11 mouse cellular contexts compared by ENCODE assay signal in the genomic region with DNA sequence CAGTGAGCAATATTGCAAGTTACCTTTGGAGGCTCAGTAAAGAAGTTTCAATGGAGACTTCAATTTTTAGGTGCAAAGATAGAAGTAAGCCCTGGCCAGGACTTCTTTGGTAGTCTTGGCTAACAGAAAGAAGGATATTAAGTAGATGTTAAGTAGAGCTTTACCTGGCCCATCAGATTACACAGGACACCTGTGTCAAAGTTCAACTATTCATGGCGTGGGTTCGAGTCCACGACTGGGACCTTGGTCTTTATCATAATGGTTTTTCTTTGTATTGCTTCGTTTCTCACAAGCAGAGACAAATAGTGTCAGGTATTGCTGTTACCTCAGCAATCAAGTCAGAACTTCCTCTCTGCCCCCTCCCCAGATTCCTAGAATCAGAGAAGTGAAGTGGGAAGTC.
A peak's percentile ranks its signal among the peaks of the same experiment; 100 is the strongest.
DNase-seq lines count a peak whose midpoint lies in the region; ATAC-seq and TF ChIP-seq lines count a peak whose summit lies in the region.
"Had no signal": no experiment of that assay in that cellular context is flagged by ENCODE, and none has a peak within 500 bp of the region (broad histone marks: within the 10 kb centered on the region; RNA-seq: fewer than 3 reads in every experiment).

No protein-coding gene starts in this region.

- peaks cover 72% of the 10 kb centered on the region for H3K4me1 ChIP-seq in heart, embryonic 13.5 days
- peaks cover 5% of the 10 kb centered on the region; the same call in 1 of the 2 replicates for H3K4me1 ChIP-seq in midbrain, embryonic 14.5 days (ENCODE audit: control insufficient read depth, insufficient read depth, low read length)
- no peaks in the 10 kb centered on the region for H3K4me1 ChIP-seq in midbrain, postnatal 0 days (ENCODE audit: insufficient read depth, low read length)
- H3K4me1 ChIP-seq in intestine, embryonic 14.5 days (replicated peaks; ENCODE audit: control insufficient read depth, insufficient read depth, low read length), result peaks cover 51% of the 10 kb centered on the region
- peaks cover 2% of the 10 kb centered on the region; the same call in 1 of the 2 replicates for H3K4me1 ChIP-seq in small intestine, adult 2 months (ENCODE audit: control insufficient read depth, insufficient read depth, insufficient read length, low read length)

- peaks cover 4% of the 10 kb centered on the region; the same call in 1 of the 2 replicates for H3K36me3 ChIP-seq in heart, embryonic 13.5 days
- no peaks in the 10 kb centered on the region for H3K36me3 ChIP-seq in midbrain, embryonic 14.5 days (ENCODE audit: control insufficient read depth, insufficient read depth, low read length)
- H3K36me3 ChIP-seq in midbrain, postnatal 0 days (ENCODE audit: insufficient read depth, low read length), result no peaks in the 10 kb centered on the region
- 0 out of 2 replicates have a peak, but pooled peaks cover 2% of the 10 kb centered on the region for H3K36me3 ChIP-seq in intestine, embryonic 14.5 days (ENCODE audit: control insufficient read depth, insufficient read depth, low read length)
- no peaks in the 10 kb centered on the region for H3K36me3 ChIP-seq in small intestine, adult 2 months (ENCODE audit: control insufficient read depth, insufficient read depth, low read length)
- H3K36me3 ChIP-seq: midbrain, embryonic 12.5 days had no signal

- H3K27me3 ChIP-seq in heart, embryonic 13.5 days (replicated peaks), result no peaks in the 10 kb centered on the region
- peaks cover 56% of the 10 kb centered on the region for H3K27me3 ChIP-seq in midbrain, embryonic 14.5 days (ENCODE audit: control insufficient read depth, insufficient read depth, low read length)
- H3K27me3 ChIP-seq in midbrain, postnatal 0 days (ENCODE audit: insufficient read depth, low read length), result peaks cover 19% of the 10 kb centered on the region
- H3K27me3 ChIP-seq in intestine, embryonic 14.5 days (replicated peaks; ENCODE audit: control insufficient read depth, insufficient read depth, low read length), result 0 out of 2 replicates have a peak, but pooled peaks cover 1% of the 10 kb centered on the region
- no peaks in the 10 kb centered on the region for H3K27me3 ChIP-seq in small intestine, adult 2 months (ENCODE audit: control insufficient read depth, insufficient read depth, low read length)

- ATAC-seq in heart, embryonic 13.5 days (ENCODE audit: extremely low read depth, insufficient number of reproducible peaks, low FRiP score, low TSS enrichment), result no peak
- no peak for ATAC-seq in midbrain, embryonic 14.5 days (ENCODE audit: low FRiP score, low TSS enrichment)
- ATAC-seq in midbrain, postnatal 0 days (ENCODE audit: low FRiP score), result no peak
- no peak for ATAC-seq in intestine, embryonic 14.5 days (replicated peaks; ENCODE audit: low FRiP score, low TSS enrichment, low read depth)
- ATAC-seq in erythroblast, adult 5-6 weeks (replicated peaks; ENCODE audit: low FRiP score, poor library complexity, severe bottlenecking), result no peak

- TF ChIP-seq POLR2A in small intestine, adult 2 months (IDR thresholded peaks at IDR 0.05; ENCODE audit: low read depth, low read length), result no peak

- DNase-seq in heart, postnatal 14 days, result no peak
- DNase-seq in midbrain, embryonic 14.5 days, result no peak
- DNase-seq in midbrain, postnatal 0 days (ENCODE audit: low spot score), result no peak
- DNase-seq in intestine, embryonic 14.5 days (ENCODE audit: low spot score), result no peak
- no peak for DNase-seq in right cerebral cortex, postnatal 4 days
- DNase-seq: cerebellum, postnatal 36 days; spleen, adult 18-20 months had no signal

- H3K27ac ChIP-seq in heart, embryonic 13.5 days (replicated peaks), result peak overlapping the region; percentile 29; the same call in 1 of the 2 replicates
- H3K27ac ChIP-seq in midbrain, embryonic 14.5 days (replicated peaks; ENCODE audit: low read depth, low read length), result no peak overlapping the region
- no peak overlapping the region for H3K27ac ChIP-seq in midbrain, postnatal 0 days (ENCODE audit: low read depth, low read length)
- no peak overlapping the region for H3K27ac ChIP-seq in intestine, embryonic 14.5 days (ENCODE audit: low read depth)
- peak overlapping the region; percentile 23 for H3K27ac ChIP-seq in small intestine, adult 2 months (ENCODE audit: insufficient read depth, low read depth, low read length)
- H3K27ac ChIP-seq: midbrain, embryonic 12.5 days had no signal

- no peak for TF ChIP-seq CTCF in midbrain, postnatal 0 days (IDR thresholded peaks at IDR 0.05)
- TF ChIP-seq CTCF in small intestine, adult 2 months (IDR thresholded peaks at IDR 0.05; ENCODE audit: extremely low read depth, insufficient read length, insufficient replicate concordance, low read depth, low read length), result no peak

- H3K9me3 ChIP-seq in heart, embryonic 13.5 days, result no peaks in the 10 kb centered on the region
- H3K9me3 ChIP-seq in midbrain, embryonic 14.5 days (ENCODE audit: control insufficient read depth, low read length), result no peaks in the 10 kb centered on the region
- H3K9me3 ChIP-seq in midbrain, postnatal 0 days (ENCODE audit: low read length), result no peaks in the 10 kb centered on the region
- no peaks in the 10 kb centered on the region for H3K9me3 ChIP-seq in intestine, embryonic 14.5 days (ENCODE audit: control insufficient read depth, low read length)
- H3K9me3 ChIP-seq: midbrain, embryonic 12.5 days had no signal

- peak overlapping the region; percentile 72 for H3K9ac ChIP-seq in heart, embryonic 13.5 days
- no peak overlapping the region for H3K9ac ChIP-seq in midbrain, embryonic 14.5 days (replicated peaks; ENCODE audit: low read length)
- no peak overlapping the region for H3K9ac ChIP-seq in midbrain, postnatal 0 days (replicated peaks; ENCODE audit: low read length, poor library complexity, severe bottlenecking)
- no peak overlapping the region for H3K9ac ChIP-seq in intestine, embryonic 14.5 days (ENCODE audit: low read length)
- H3K9ac ChIP-seq: midbrain, embryonic 12.5 days had no signal

- intact Hi-C loops in heart, postnatal 14 days (cut with DNase I), result no loop called here

- H3K4me3 ChIP-seq in heart, embryonic 13.5 days, result peak overlapping the region; percentile 43
- no peak overlapping the region for H3K4me3 ChIP-seq in midbrain, embryonic 14.5 days (replicated peaks; ENCODE audit: low read depth, low read length)
- H3K4me3 ChIP-seq in midbrain, postnatal 0 days (ENCODE audit: low read depth, low read length), result no peak overlapping the region
- peak overlapping the region; percentile 27; the same call in 1 of the 2 replicates for H3K4me3 ChIP-seq in intestine, embryonic 14.5 days (ENCODE audit: low read depth, low read length)
- no peak overlapping the region for H3K4me3 ChIP-seq in small intestine, adult 2 months (ENCODE audit: low read depth, low read length)
- H3K4me3 ChIP-seq: midbrain, embryonic 12.5 days had no signal

- WGBS in heart, embryonic 13.5 days, result 65% methylated on average over 4 of the region's 4 CpGs
- 82% methylated on average over 4 of the region's 4 CpGs for WGBS in midbrain, embryonic 14.5 days
- 85% methylated on average over 4 of the region's 4 CpGs for WGBS in midbrain, postnatal 0 days
- WGBS in intestine, embryonic 14.5 days, result 81% methylated on average over 4 of the region's 4 CpGs
- 62% methylated on average over 4 of the region's 4 CpGs for WGBS in small intestine, adult 2 months

- peak overlapping the region; percentile 64 for H3K4me2 ChIP-seq in heart, embryonic 13.5 days
- H3K4me2 ChIP-seq in midbrain, embryonic 14.5 days (ENCODE audit: low read length), result peak overlapping the region; percentile 15; the same call in 1 of the 2 replicates
- H3K4me2 ChIP-seq in midbrain, postnatal 0 days (ENCODE audit: low read depth, low read length, poor library complexity, severe bottlenecking), result no peak overlapping the region
- peak overlapping the region; percentile 54 for H3K4me2 ChIP-seq in intestine, embryonic 14.5 days (ENCODE audit: low read length)
- H3K4me2 ChIP-seq: midbrain, embryonic 12.5 days had no signal

Comparison
In these comparisons a context has a peak if more than half of its experiments do, and no peak if none do; other contexts are left out.
1. H3K27ac ChIP-seq: peak in heart, embryonic 13.5 days (single experiment) and small intestine, adult 2 months (single experiment); none in midbrain, embryonic 14.5 days (single experiment), midbrain, postnatal 0 days (single experiment) and intestine, embryonic 14.5 days (single experiment).
2. H3K4me3 ChIP-seq: peak in heart, embryonic 13.5 days (single experiment) and intestine, embryonic 14.5 days (single experiment); none in midbrain, embryonic 14.5 days (single experiment), midbrain, postnatal 0 days (single experiment) and small intestine, adult 2 months (single experiment).